Mouse (Mus musculus): Measurements from ENCODE around the gene Spata16. TPM values are rescaled to one million over a fixed set of nuclear protein-coding genes. Genes with fewer than 3 reads are reported as not detected.

The Spata16 gene
- polyA plus RNA-seq, 2 experiments = not detected

DNA sequence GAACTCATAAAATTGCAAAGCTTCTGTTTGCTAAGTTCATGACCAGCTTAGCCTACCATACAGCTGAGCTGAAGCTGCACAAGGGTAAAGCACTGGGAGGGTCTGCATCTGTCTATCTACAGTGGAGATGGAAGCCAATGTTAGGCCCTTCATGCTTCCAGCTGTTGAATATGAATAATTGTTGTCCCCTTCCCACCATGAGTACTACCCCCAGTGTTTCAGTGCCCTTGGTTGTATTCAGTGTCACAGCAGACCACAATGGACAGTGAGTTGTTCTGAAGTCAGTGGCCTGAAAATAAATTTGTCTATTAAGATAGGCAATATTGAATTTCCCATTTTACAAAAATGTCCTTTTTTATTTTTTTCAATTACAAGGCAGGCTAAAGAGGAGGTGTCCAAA lies 212.8 kb downstream of the Spata16 start:
- H3K27ac ChIP-seq = no peak overlapping the region
- ATAC-seq (ENCODE audit: insufficient read depth) (no peak), DNase-seq (ENCODE audit: low read depth in 3 of 3, low spot score in 3 of 3) (no peak)
- TF ChIP-seq CTCF (IDR thresholded peaks at IDR 0.05; ENCODE audit: low read depth) (no peak), EP300 (IDR thresholded peaks at IDR 0.05; ENCODE audit: low read depth) (no peak)
- H3K4me1 ChIP-seq (replicated peaks; ENCODE audit: control insufficient read depth in 2 of 2, insufficient read depth in 2 of 2, low read length in 1 of 2) = no peaks in the 10 kb centered on the region
- H3K4me3 ChIP-seq (ENCODE audit: insufficient read depth in 1 of 2, low read depth in 2 of 2, low read length in 2 of 2) = no peak overlapping the region
- H3K27me3 ChIP-seq (ENCODE audit: control insufficient read depth, insufficient read depth, low read length) = no peaks in the 10 kb centered on the region
- no peak overlapping the region for H3K9ac ChIP-seq (replicated peaks)
- H3K9me3 ChIP-seq (ENCODE audit: control insufficient read depth, low read length) = no peaks in the 10 kb centered on the region
- H3K36me3 ChIP-seq (replicated peaks; ENCODE audit: control insufficient read depth, insufficient read depth, low read depth) = no peaks in the 10 kb centered on the region
- H3K4me2 ChIP-seq (ENCODE audit: low read depth) = no peak overlapping the region

- TF ChIP-seq EP300 (IDR thresholded peaks at IDR 0.05; ENCODE audit: low read depth) (no peak), CTCF (IDR thresholded peaks at IDR 0.05; ENCODE audit: low read depth) (no peak)
These were observed 213.5 kb downstream of the Spata16 start for GRCm38 (mm10) chr3:26850691-26851563.

GRCm38 (mm10) chr3:26853557-26853956 lies 216.1 kb downstream of the Spata16 start:
- Histone ChIP-seq H3K36me3 (replicated peaks; ENCODE audit: control insufficient read depth, insufficient read depth, low read depth) (no peaks in the 10 kb centered on the region), H3K9me3 (ENCODE audit: control insufficient read depth, low read length) (no peaks in the 10 kb centered on the region), H3K9ac (replicated peaks) (no peak overlapping the region), H3K27me3 (ENCODE audit: control insufficient read depth, insufficient read depth, low read length) (no peaks in the 10 kb centered on the region), H3K4me1 (replicated peaks; ENCODE audit: control insufficient read depth in 2 of 2, insufficient read depth in 2 of 2, low read length in 1 of 2) (no peaks in the 10 kb centered on the region), H3K27ac (no peak overlapping the region), H3K4me2 (ENCODE audit: low read depth) (no peak overlapping the region), H3K4me3 (ENCODE audit: insufficient read depth in 1 of 2, low read depth in 2 of 2, low read length in 2 of 2) (no peak overlapping the region)
- TF ChIP-seq EP300 (IDR thresholded peaks at IDR 0.05; ENCODE audit: low read depth) (no peak), CTCF (IDR thresholded peaks at IDR 0.05; ENCODE audit: low read depth) (no peak)
- ATAC-seq (ENCODE audit: insufficient read depth) (no peak), DNase-seq (ENCODE audit: low read depth in 3 of 3, low spot score in 3 of 3) (no peak)
- 60% methylated on average over 5 of the region's 5 CpGs for WGBS (ENCODE audit: insufficient replicate concordance)

More at GRCm38 (mm10) chr3:26850691-26851563, 213.5 kb downstream of the Spata16 start:
- ATAC-seq (ENCODE audit: insufficient read depth) = no peak
- Histone ChIP-seq H3K4me1 (replicated peaks; ENCODE audit: control insufficient read depth in 2 of 2, insufficient read depth in 2 of 2, low read length in 1 of 2) (no peaks in the 10 kb centered on the region), H3K9me3 (ENCODE audit: control insufficient read depth, low read length) (no peaks in the 10 kb centered on the region), H3K36me3 (replicated peaks; ENCODE audit: control insufficient read depth, insufficient read depth, low read depth) (no peaks in the 10 kb centered on the region), H3K9ac (replicated peaks) (no peak overlapping the region), H3K27ac (no peak overlapping the region), H3K27me3 (ENCODE audit: control insufficient read depth, insufficient read depth, low read length) (no peaks in the 10 kb centered on the region), H3K4me3 (ENCODE audit: insufficient read depth in 1 of 2, low read depth in 2 of 2, low read length in 2 of 2) (no peak overlapping the region), H3K4me2 (ENCODE audit: low read depth) (no peak overlapping the region)
- DNase-seq (ENCODE audit: low read depth in 3 of 3, low spot score in 3 of 3) = no peak
- 51% methylated on average over 9 of the region's 9 CpGs for WGBS (ENCODE audit: insufficient replicate concordance)

DNA sequence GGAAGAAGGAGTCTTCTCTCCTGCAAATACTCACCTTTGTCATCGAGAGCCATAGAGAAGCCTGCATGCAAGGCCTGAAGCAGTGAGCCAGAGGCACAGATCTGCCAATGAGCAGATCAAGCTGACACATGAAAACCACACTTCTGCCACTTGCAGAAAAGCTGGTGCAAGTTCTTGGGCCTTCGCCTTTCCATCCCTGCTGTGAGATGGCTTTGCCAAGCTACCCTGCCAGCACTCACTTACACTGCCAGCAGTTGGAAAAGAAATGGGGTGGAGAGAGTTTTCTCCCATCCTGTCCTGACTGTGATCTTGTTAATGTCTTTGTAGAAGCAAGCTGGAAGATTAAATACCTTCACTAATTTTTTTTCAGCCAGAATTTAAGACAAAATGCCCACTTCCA lies 237.3 kb downstream of the Spata16 start:
- DNase-seq (ENCODE audit: low read depth in 3 of 3, low spot score in 3 of 3) = no peak
- no peak for TF ChIP-seq CTCF (IDR thresholded peaks at IDR 0.05; ENCODE audit: low read depth)
- no peak for TF ChIP-seq EP300 (IDR thresholded peaks at IDR 0.05; ENCODE audit: low read depth)
- no peaks in the 10 kb centered on the region for H3K9me3 ChIP-seq (ENCODE audit: control insufficient read depth, low read length)
- no peaks in the 10 kb centered on the region for H3K36me3 ChIP-seq (replicated peaks; ENCODE audit: control insufficient read depth, insufficient read depth, low read depth)
- WGBS (ENCODE audit: insufficient replicate concordance) = 53% methylated on average over 2 of the region's 2 CpGs
- H3K4me1 ChIP-seq (replicated peaks; ENCODE audit: control insufficient read depth in 2 of 2, insufficient read depth in 2 of 2, low read length in 1 of 2) = no peaks in the 10 kb centered on the region
- no peak overlapping the region for H3K27ac ChIP-seq
- H3K27me3 ChIP-seq (ENCODE audit: control insufficient read depth, insufficient read depth, low read length) = no peaks in the 10 kb centered on the region
- no peak for ATAC-seq (ENCODE audit: insufficient read depth)
- H3K4me3 ChIP-seq (ENCODE audit: insufficient read depth in 1 of 2, low read depth in 2 of 2, low read length in 2 of 2) = no peak overlapping the region
- H3K9ac ChIP-seq (replicated peaks) = no peak overlapping the region
- no peak overlapping the region for H3K4me2 ChIP-seq (ENCODE audit: low read depth)

DNA sequence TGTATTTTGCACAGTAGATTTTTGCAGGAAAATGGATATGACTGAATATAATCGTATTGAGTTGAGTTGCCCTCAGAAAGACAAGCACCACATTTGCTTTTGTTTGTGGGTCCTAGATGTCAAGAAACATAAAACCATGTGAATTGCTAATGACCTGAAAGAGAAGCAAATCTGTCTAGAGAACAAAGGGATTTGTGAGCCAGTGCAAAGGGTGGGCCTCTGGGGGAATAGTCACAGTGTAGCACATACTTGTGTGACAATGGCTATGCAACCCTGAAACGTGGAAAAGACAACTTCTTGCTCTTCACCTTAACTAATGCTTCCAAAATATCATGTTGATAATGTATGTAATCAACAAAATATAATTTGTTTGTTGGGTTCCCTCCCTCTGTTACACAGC lies 239.9 kb downstream of the Spata16 start:
- Histone ChIP-seq H3K9me3 (ENCODE audit: control insufficient read depth, low read length) (no peaks in the 10 kb centered on the region), H3K4me1 (replicated peaks; ENCODE audit: control insufficient read depth in 2 of 2, insufficient read depth in 2 of 2, low read length in 1 of 2) (no peaks in the 10 kb centered on the region), H3K27me3 (ENCODE audit: control insufficient read depth, insufficient read depth, low read length) (no peaks in the 10 kb centered on the region), H3K27ac (no peak overlapping the region), H3K4me2 (ENCODE audit: low read depth) (no peak overlapping the region), H3K36me3 (replicated peaks; ENCODE audit: control insufficient read depth, insufficient read depth, low read depth) (no peaks in the 10 kb centered on the region), H3K9ac (replicated peaks) (no peak overlapping the region), H3K4me3 (ENCODE audit: insufficient read depth in 1 of 2, low read depth in 2 of 2, low read length in 2 of 2) (no peak overlapping the region)
- 40% methylated on average over 2 of the region's 2 CpGs for WGBS (ENCODE audit: insufficient replicate concordance)
- no peak for TF ChIP-seq CTCF (IDR thresholded peaks at IDR 0.05; ENCODE audit: low read depth)
- no peak for TF ChIP-seq EP300 (IDR thresholded peaks at IDR 0.05; ENCODE audit: low read depth)
- DNase-seq (ENCODE audit: low read depth in 3 of 3, low spot score in 3 of 3) (no peak), ATAC-seq (ENCODE audit: insufficient read depth) (no peak)

All from liver, embryonic 14.5 days (tissue).